Mouse (Mus musculus) limb, embryonic 10.5 days (tissue): Measurements from ENCODE around the gene Tmem235. TPM values are rescaled to one million over a fixed set of nuclear protein-coding genes. Genes with fewer than 3 reads are reported as not detected.
"Not testable (repeated sequence)": the region's sequence is repeated elsewhere in the genome, so short reads cannot be mapped to it uniquely, and the experiment has no call there.

Experiments used
- DNase-seq: peaks from one replicate; pipeline ENCODE4 v3.0.0-alpha.2; 2017; ENCODE audit warnings: low spot score
- H3K27ac ChIP-seq: fragments of 300-500 bp; sonication (generic); 2 replicates; pipeline ENCODE4 v1.5.1; 2016; ENCODE audit warnings: mild to moderate bottlenecking
- H3K27me3 ChIP-seq: fragments of 300-500 bp; sonication (generic); 2 replicates; pipeline ENCODE4 v1.6.1; 2016; ENCODE audit warnings: low read depth, mild to moderate bottlenecking; ENCODE audit not compliant: poor library complexity, severe bottlenecking
- H3K36me3 ChIP-seq: fragments of 300-500 bp; sonication (generic); 2 replicates; pipeline ENCODE4 v1.6.1; 2016; ENCODE audit warnings: mild to moderate bottlenecking, moderate library complexity
- H3K4me1 ChIP-seq: fragments of 300-500 bp; sonication (generic); 2 replicates; pipeline ENCODE4 v1.6.1; 2016
- H3K4me3 ChIP-seq: fragments of 300-500 bp; sonication (generic); 2 replicates; pipeline ENCODE4 v1.5.1; 2016; ENCODE audit warnings: mild to moderate bottlenecking, moderate library complexity
- H3K9me3 ChIP-seq: fragments of 300-500 bp; sonication (generic); replicated peaks from 2 replicates; pipeline ENCODE4 v1.6.1; 2016; ENCODE audit warnings: mild to moderate bottlenecking
- WGBS: fragments of 180-500 bp; shearing (Covaris S2); methylation state at CpG from one replicate; pipeline ENCODE4 v1.1.7; 2016; 5-methylcytosine and 5-hydroxymethylcytosine counted together
- polyA plus RNA-seq: library from polyadenylated mRNA; unstranded; fragments of >200 nt; fragmentation: Nextera tagmentation; extraction: Ambion mirVana; gene quantifications from 2 replicates; pipeline ENCODE4 v1.2.1, GENCODE M21; 2016

Tmem235 gene
- not detected in 2 replicates for polyA plus RNA-seq

- Histone ChIP-seq H3K9me3 (no peaks in the 10 kb centered on the region), H3K27me3 (peaks cover 64% of the 10 kb centered on the region), H3K36me3 (peaks cover 29% of the 10 kb centered on the region), H3K4me1 (peaks cover 39% of the 10 kb centered on the region), H3K27ac (no peak within 1 kb of the TSS), H3K4me3 (peak within 1 kb of the TSS; percentile 16; the same call in 1 of the 2 replicates)
- 4% methylated on average over 23 of the region's 23 CpGs for WGBS
- DNase-seq, result no peak
These were observed at the start of gene Tmem235 for GRCm38 (mm10) chr11:117860601-117861000. TSS of gene Tmem235 (plus strand) at chr11:117860752.

GRCm38 (mm10) chr11:117813867-117814266, 46.7 kb upstream of the Tmem235 start:
- H3K36me3 ChIP-seq, result peaks cover 77% of the 10 kb centered on the region

GRCm38 (mm10) chr11:117814704-117815366, 45.7 kb upstream of the Tmem235 start:
- peaks cover 26% of the 10 kb centered on the region for H3K4me1 ChIP-seq
- WGBS, result 94% methylated on average over 6 of the region's 6 CpGs

More at GRCm38 (mm10) chr11:117813867-117814266, 46.7 kb upstream of the Tmem235 start:
- Histone ChIP-seq H3K4me1 (peaks cover 27% of the 10 kb centered on the region), H3K27me3 (no peaks in the 10 kb centered on the region), H3K27ac (no peak overlapping the region), H3K4me3 (no peak overlapping the region), H3K9me3 (no peaks in the 10 kb centered on the region)
- 83% methylated on average over 5 of the region's 5 CpGs for WGBS
- DNase-seq, result no peak

GRCm38 (mm10) chr11:117815850-117816249, 44.7 kb upstream of the Tmem235 start:
- WGBS, result 89% methylated on average over 9 of the region's 9 CpGs

More at GRCm38 (mm10) chr11:117814704-117815366, 45.7 kb upstream of the Tmem235 start:
- Histone ChIP-seq H3K4me3 (no peak overlapping the region), H3K27ac (no peak overlapping the region), H3K36me3 (peaks cover 87% of the 10 kb centered on the region), H3K9me3 (no peaks in the 10 kb centered on the region), H3K27me3 (no peaks in the 10 kb centered on the region)
- no peak for DNase-seq

GRCm38 (mm10) chr11:117816389-117816996, 44.1 kb upstream of the Tmem235 start:
- no peak overlapping the region for H3K4me3 ChIP-seq
- no peak overlapping the region for H3K27ac ChIP-seq
- peaks cover 13% of the 10 kb centered on the region for H3K4me1 ChIP-seq
- no peak for DNase-seq
- H3K9me3 ChIP-seq, result no peaks in the 10 kb centered on the region
- H3K27me3 ChIP-seq, result no peaks in the 10 kb centered on the region
- WGBS, result 91% methylated on average over 13 of the region's 13 CpGs
- H3K36me3 ChIP-seq, result peaks cover 100% of the 10 kb centered on the region

More at GRCm38 (mm10) chr11:117815850-117816249, 44.7 kb upstream of the Tmem235 start:
- not testable (repeated sequence) for DNase-seq, H3K4me3 ChIP-seq, H3K27me3 ChIP-seq, H3K9me3 ChIP-seq, H3K27ac ChIP-seq
- Histone ChIP-seq H3K36me3 (peaks cover 97% of the 10 kb centered on the region), H3K4me1 (peaks cover 20% of the 10 kb centered on the region)

GRCm38 (mm10) chr11:117819095-117819494, 41.5 kb upstream of the Tmem235 start:
- H3K4me3 ChIP-seq, result no peak overlapping the region
- peaks cover 100% of the 10 kb centered on the region for H3K36me3 ChIP-seq
- no peak overlapping the region for H3K27ac ChIP-seq
- 88% methylated on average over 8 of the region's 8 CpGs for WGBS
- H3K9me3 ChIP-seq, result no peaks in the 10 kb centered on the region
- peaks cover 31% of the 10 kb centered on the region for H3K4me1 ChIP-seq
- H3K27me3 ChIP-seq, result no peaks in the 10 kb centered on the region
- no peak for DNase-seq

- no peak for DNase-seq
- WGBS, result 93% methylated on average over 7 of the region's 7 CpGs
- Histone ChIP-seq H3K4me3 (no peak overlapping the region), H3K9me3 (no peaks in the 10 kb centered on the region), H3K36me3 (peaks cover 92% of the 10 kb centered on the region), H3K27ac (no peak overlapping the region), H3K4me1 (peaks cover 41% of the 10 kb centered on the region), H3K27me3 (no peaks in the 10 kb centered on the region)
These were observed 40.4 kb upstream of the Tmem235 start for GRCm38 (mm10) chr11:117820173-117820572.

- H3K27ac ChIP-seq, result no peak overlapping the region
- DNase-seq, result no peak
- 92% methylated on average over 9 of the region's 9 CpGs for WGBS
- H3K27me3 ChIP-seq, result no peaks in the 10 kb centered on the region
- peaks cover 56% of the 10 kb centered on the region for H3K4me1 ChIP-seq
- H3K4me3 ChIP-seq, result no peak overlapping the region
- H3K36me3 ChIP-seq, result peaks cover 75% of the 10 kb centered on the region
- H3K9me3 ChIP-seq, result no peaks in the 10 kb centered on the region
These were observed 38.7 kb upstream of the Tmem235 start for GRCm38 (mm10) chr11:117821868-117822267.

GRCm38 (mm10) chr11:117822728-117823241, 37.8 kb upstream of the Tmem235 start:
- peaks cover 65% of the 10 kb centered on the region for H3K4me1 ChIP-seq
- peaks cover 66% of the 10 kb centered on the region for H3K36me3 ChIP-seq
- no peaks in the 10 kb centered on the region for H3K9me3 ChIP-seq
- no peak overlapping the region for H3K27ac ChIP-seq
- H3K27me3 ChIP-seq, result no peaks in the 10 kb centered on the region
- no peak for DNase-seq
- WGBS, result 89% methylated on average over 7 of the region's 7 CpGs
- no peak overlapping the region for H3K4me3 ChIP-seq

- H3K27ac ChIP-seq, result no peak overlapping the region
- no peaks in the 10 kb centered on the region for H3K9me3 ChIP-seq
- H3K36me3 ChIP-seq, result peaks cover 60% of the 10 kb centered on the region
- WGBS, result 92% methylated on average over 6 of the region's 6 CpGs
- no peak for DNase-seq
- H3K4me1 ChIP-seq, result peaks cover 70% of the 10 kb centered on the region
- H3K27me3 ChIP-seq, result no peaks in the 10 kb centered on the region
- H3K4me3 ChIP-seq, result no peak overlapping the region
These were observed 37.1 kb upstream of the Tmem235 start for GRCm38 (mm10) chr11:117823411-117823810.

- no peaks in the 10 kb centered on the region for H3K27me3 ChIP-seq
- H3K4me3 ChIP-seq, result peak overlapping the region; percentile 77
- peaks cover 71% of the 10 kb centered on the region for H3K4me1 ChIP-seq
- peak; percentile 89 for DNase-seq
- 35% methylated on average over 23 of the region's 23 CpGs for WGBS
- no peaks in the 10 kb centered on the region for H3K9me3 ChIP-seq
- H3K36me3 ChIP-seq, result peaks cover 51% of the 10 kb centered on the region
- H3K27ac ChIP-seq, result peak overlapping the region; percentile 96
These were observed 36.2 kb upstream of the Tmem235 start for GRCm38 (mm10) chr11:117824060-117824969.

GRCm38 (mm10) chr11:117825333-117826101, 35.0 kb upstream of the Tmem235 start, which contains the start of the genes Afmid and Tk1:
TSS of gene Afmid (plus strand) at chr11:117825924.
TSS of gene Tk1 (minus strand) at chr11:117826092.
- H3K4me3 ChIP-seq, result peak within 1 kb of the TSS; percentile 77
- under 1% methylated on average over 34 of the region's 34 CpGs for WGBS

More at GRCm38 (mm10) chr11:117825333-117826101, 35.0 kb upstream of the Tmem235 start, which contains the start of the genes Afmid and Tk1:
- peak; percentile 90 for DNase-seq
- peak within 1 kb of the TSS; percentile 96 for H3K27ac ChIP-seq
- peaks cover 39% of the 10 kb centered on the region for H3K36me3 ChIP-seq
- H3K9me3 ChIP-seq, result no peaks in the 10 kb centered on the region
- H3K4me1 ChIP-seq, result peaks cover 63% of the 10 kb centered on the region
- H3K27me3 ChIP-seq, result no peaks in the 10 kb centered on the region
